ENCODE assay signal across 14 mouse cellular contexts in genomic region chr6:96457590-96458259, GRCm38 (mm10).
A peak's percentile ranks its signal among the peaks of the same experiment; 100 is the strongest.
DNase-seq lines count a peak whose midpoint lies in the region; ATAC-seq and TF ChIP-seq lines count a peak whose summit lies in the region.
"Had no signal": no experiment of that assay in that cellular context is flagged by ENCODE, and none has a peak within 500 bp of the region (broad histone marks: within the 10 kb centered on the region; RNA-seq: fewer than 3 reads in every experiment).

No protein-coding gene starts in this region.

- TF ChIP-seq EP300 in ES-Bruce4 (IDR thresholded peaks at IDR 0.05; ENCODE audit: insufficient read depth, low read depth, low read length): no peak

- H3K9ac ChIP-seq in kidney, embryonic 16.5 days (replicated peaks; ENCODE audit: low read length): no peak overlapping the region
- H3K9ac ChIP-seq in ES-Bruce4 (ENCODE audit: low read depth, poor library complexity, severe bottlenecking): no peak overlapping the region
- H3K9ac ChIP-seq in intestine, postnatal 0 days (ENCODE audit: low read depth, low read length): no peak overlapping the region
- H3K9ac ChIP-seq: forebrain, postnatal 0 days; limb, embryonic 12.5 days; liver, postnatal 0 days had no signal

- TF ChIP-seq CTCF in ES-Bruce4 (IDR thresholded peaks at IDR 0.05; ENCODE audit: low read depth, low read length): no peak
- no peak for TF ChIP-seq CTCF in intestine, postnatal 0 days (IDR thresholded peaks at IDR 0.05; ENCODE audit: low read depth)

- ATAC-seq in kidney, embryonic 16.5 days (ENCODE audit: low FRiP score, low TSS enrichment): 0 out of 2 replicates have a peak, but pooled peaks have one; percentile 27
- ATAC-seq in intestine, postnatal 0 days: peak; percentile 91
- ATAC-seq in cerebellum, adult (ENCODE audit: insufficient number of reproducible peaks, low FRiP score, low TSS enrichment): no peak
- ATAC-seq: forebrain, postnatal 0 days; liver, postnatal 0 days had no signal

- no peak overlapping the region for H3K4me3 ChIP-seq in kidney, embryonic 16.5 days (ENCODE audit: low read length)
- no peak overlapping the region for H3K4me3 ChIP-seq in ES-Bruce4 (ENCODE audit: low read depth, low read length)
- no peak overlapping the region for H3K4me3 ChIP-seq in intestine, postnatal 0 days (ENCODE audit: low read depth, low read length)
- H3K4me3 ChIP-seq: limb, embryonic 12.5 days had no signal

- H3K4me2 ChIP-seq in kidney, embryonic 16.5 days (replicated peaks; ENCODE audit: low read depth, low read length): no peak overlapping the region
- H3K4me2 ChIP-seq in intestine, postnatal 0 days (replicated peaks; ENCODE audit: low read depth): no peak overlapping the region
- H3K4me2 ChIP-seq: limb, embryonic 12.5 days had no signal

- DNase-seq in kidney, adult 11 months: no peak
- DNase-seq in ES-CJ7 (ENCODE audit: low read depth, low spot score): peak; percentile 50
- no peak for DNase-seq in adrenal gland, postnatal 14 days
- DNase-seq in ovary, postnatal 14 days (ENCODE audit: low spot score): no peak
- DNase-seq: adrenal gland, postnatal 10 days; forebrain, postnatal 0 days; heart, postnatal 14 days; liver, postnatal 0 days; thymus, postnatal 25 days had no signal

- H3K36me3 ChIP-seq in kidney, embryonic 16.5 days (ENCODE audit: insufficient read depth, low read length): no peaks in the 10 kb centered on the region
- H3K36me3 ChIP-seq in ES-Bruce4 (ENCODE audit: control insufficient read depth, insufficient read depth, low read length, poor library complexity, severe bottlenecking): no peaks in the 10 kb centered on the region
- no peaks in the 10 kb centered on the region for H3K36me3 ChIP-seq in intestine, postnatal 0 days (ENCODE audit: control insufficient read depth, insufficient read depth)
- H3K36me3 ChIP-seq: limb, embryonic 12.5 days had no signal

- H3K9me3 ChIP-seq in kidney, embryonic 16.5 days (ENCODE audit: low read length): no peaks in the 10 kb centered on the region
- H3K9me3 ChIP-seq in ES-Bruce4 (replicated peaks; ENCODE audit: control insufficient read depth, insufficient read depth, low read length, poor library complexity, severe bottlenecking): no peaks in the 10 kb centered on the region; the same call in 1 of the 2 replicates
- H3K9me3 ChIP-seq in intestine, postnatal 0 days (ENCODE audit: control insufficient read depth): no peaks in the 10 kb centered on the region
- H3K9me3 ChIP-seq: limb, embryonic 12.5 days had no signal

- no peaks in the 10 kb centered on the region for H3K27me3 ChIP-seq in kidney, embryonic 16.5 days (ENCODE audit: insufficient read depth, low read length)
- H3K27me3 ChIP-seq in ES-Bruce4 (ENCODE audit: control insufficient read depth, insufficient read depth, low read length, poor library complexity, severe bottlenecking): no peaks in the 10 kb centered on the region
- H3K27me3 ChIP-seq in intestine, postnatal 0 days (replicated peaks; ENCODE audit: control insufficient read depth, insufficient read depth, low read length): no peaks in the 10 kb centered on the region
- H3K27me3 ChIP-seq: limb, embryonic 12.5 days had no signal

- H3K4me1 ChIP-seq in kidney, embryonic 16.5 days (ENCODE audit: insufficient read depth, low read length): no peaks in the 10 kb centered on the region
- H3K4me1 ChIP-seq in ES-Bruce4 (ENCODE audit: control insufficient read depth, insufficient read depth, low read length): peaks cover 3% of the 10 kb centered on the region
- H3K4me1 ChIP-seq in intestine, postnatal 0 days (replicated peaks; ENCODE audit: control insufficient read depth, insufficient read depth, low read length): 0 out of 2 replicates have a peak, but pooled peaks cover 4% of the 10 kb centered on the region
- H3K4me1 ChIP-seq: limb, embryonic 12.5 days had no signal

- 28% methylated on average over 6 of the region's 6 CpGs for WGBS in kidney, embryonic 16.5 days
- 39% methylated on average over 6 of the region's 6 CpGs for WGBS in intestine, postnatal 0 days

- no peak overlapping the region for H3K27ac ChIP-seq in kidney, embryonic 16.5 days (ENCODE audit: low read length)
- H3K27ac ChIP-seq in ES-Bruce4 (ENCODE audit: insufficient read depth, low read length): peak overlapping the region; percentile 53
- H3K27ac ChIP-seq in intestine, postnatal 0 days (ENCODE audit: low read depth, low read length): no peak overlapping the region
- H3K27ac ChIP-seq: limb, embryonic 12.5 days had no signal

- no peak for TF ChIP-seq POLR2A in ES-Bruce4 (IDR thresholded peaks at IDR 0.05; ENCODE audit: insufficient read depth, low read length)
